18 mouse cellular contexts compared by ENCODE assay signal in the genomic region with DNA sequence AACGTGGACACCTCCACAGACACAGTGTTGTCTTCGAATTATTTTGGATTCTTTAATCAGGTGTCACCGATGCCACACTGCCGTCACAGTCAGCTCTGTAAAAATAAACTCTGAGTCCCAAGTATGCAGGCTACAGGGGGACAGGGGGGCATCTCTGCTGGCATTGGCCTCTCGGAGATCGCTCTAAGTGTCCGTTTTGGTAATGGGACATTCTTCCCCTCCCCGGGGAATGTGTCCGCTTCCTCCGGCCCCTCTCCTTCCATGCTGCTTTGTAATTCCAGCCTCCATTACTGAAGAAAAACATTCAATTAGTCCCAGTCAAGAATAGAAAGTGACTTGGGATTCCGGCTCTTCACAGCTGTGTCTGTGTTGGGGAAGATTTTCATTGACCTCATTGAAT.
DNase-seq lines count a peak whose midpoint lies in the region; ATAC-seq and TF ChIP-seq lines count a peak whose summit lies in the region.
"Had no signal": no experiment of that assay in that cellular context is flagged by ENCODE, and none has a peak within 500 bp of the region (broad histone marks: within the 10 kb centered on the region; RNA-seq: fewer than 3 reads in every experiment).

No protein-coding gene starts in this region.

- H3K27ac ChIP-seq in gastrocnemius, adult 2 months, result peak overlapping the region; percentile 95
- peak overlapping the region; percentile 96 to 98 for H3K27ac ChIP-seq in heart, embryonic 14.5 days (replicated peaks in 1 of 2; ENCODE audit: control insufficient read depth in 1 of 2, insufficient read depth in 1 of 2, low read depth in 2 of 2, low read length in 2 of 2)
- H3K27ac ChIP-seq: hindbrain, embryonic 15.5 days; macrophage; midbrain, embryonic 15.5 days had no signal

- DNase-seq in gastrocnemius, adult 2 months, result peak; percentile 36
- no peak for DNase-seq in gastrocnemius, postnatal 25 days
- DNase-seq in lung, postnatal 10 days, result peak; percentile 26
- DNase-seq in lung, adult 18-20 months, result no peak
- no peak for DNase-seq in adrenal gland, adult 8-10 months
- no peak for DNase-seq in frontal cortex, postnatal 10 days (ENCODE audit: low spot score in 2 of 2)
- DNase-seq in right cerebral cortex, postnatal 10 days (ENCODE audit: low spot score in 2 of 2), result no peak
- DNase-seq: kidney, adult 2 months; right cerebral cortex, postnatal 25 days had no signal

- no peak for ATAC-seq in heart, embryonic 14.5 days (ENCODE audit: insufficient number of reproducible peaks, insufficient read depth, low FRiP score, low read depth)
- ATAC-seq: activated CD4-positive, CD25-positive, alpha-beta regulatory T cell, adult 4 months; forebrain, embryonic 16.5 days; midbrain, embryonic 15.5 days had no signal

- no peaks in the 10 kb centered on the region for H3K9me3 ChIP-seq in heart, embryonic 14.5 days (ENCODE audit: control insufficient read depth, low read length)
- H3K9me3 ChIP-seq: hindbrain, embryonic 15.5 days; limb, embryonic 13.5 days; midbrain, embryonic 15.5 days had no signal

- TF ChIP-seq CTCF in gastrocnemius, adult 2 months (IDR thresholded peaks at IDR 0.05), result no peak

- H3K4me2 ChIP-seq in heart, embryonic 14.5 days (ENCODE audit: low read length), result peak overlapping the region; percentile 66
- H3K4me2 ChIP-seq: hindbrain, embryonic 15.5 days; limb, embryonic 13.5 days; midbrain, embryonic 15.5 days had no signal

- peak overlapping the region; percentile 14 for H3K9ac ChIP-seq in heart, embryonic 14.5 days (ENCODE audit: low read length)
- H3K9ac ChIP-seq: hindbrain, embryonic 15.5 days; limb, embryonic 13.5 days; midbrain, embryonic 15.5 days had no signal

- WGBS in heart, embryonic 14.5 days, result 31% methylated on average over 11 of the region's 11 CpGs

- intact Hi-C loops in gastrocnemius, adult 2 months (cut with DNase I), result loop anchor here (2.0 kb wide), 1 partner anchor 42 kb away; no protein-coding TSS in a partner anchor

- H3K4me1 ChIP-seq in heart, embryonic 14.5 days (ENCODE audit: control insufficient read depth in 2 of 2, insufficient read depth in 2 of 2, low read length in 2 of 2), result peaks cover 21 to 38% of the 10 kb centered on the region in 2 experiments

- H3K36me3 ChIP-seq in heart, embryonic 14.5 days (ENCODE audit: control insufficient read depth, insufficient read depth, low read length), result no peaks in the 10 kb centered on the region
- H3K36me3 ChIP-seq: hindbrain, embryonic 15.5 days; limb, embryonic 13.5 days; midbrain, embryonic 15.5 days had no signal

- H3K27me3 ChIP-seq in heart, embryonic 14.5 days (ENCODE audit: control insufficient read depth, insufficient read depth, low read length), result no peaks in the 10 kb centered on the region
- H3K27me3 ChIP-seq: hindbrain, embryonic 15.5 days; limb, embryonic 13.5 days; midbrain, embryonic 15.5 days had no signal

- peak overlapping the region; percentile 75 for H3K4me3 ChIP-seq in gastrocnemius, adult 2 months
- H3K4me3 ChIP-seq in heart, embryonic 14.5 days (ENCODE audit: control insufficient read depth in 1 of 2, insufficient read depth in 1 of 2, low read depth in 1 of 2, low read length in 2 of 2), result 0 out of 4 replicates have a peak overlapping the region, but pooled peaks of 1 of the 2 experiments have one; percentile 16
- H3K4me3 ChIP-seq: erythroblast, embryonic 14.5 days; hindbrain, embryonic 15.5 days; left cerebral cortex, adult 2 months; limb, embryonic 13.5 days; midbrain, embryonic 15.5 days had no signal

Comparison
In these comparisons a context has a peak if more than half of its experiments do, and no peak if none do; other contexts are left out.
1. DNase-seq: peak in gastrocnemius, adult 2 months (single experiment) and lung, postnatal 10 days (single experiment); none in gastrocnemius, postnatal 25 days (single experiment), lung, adult 18-20 months (0 of 2), adrenal gland, adult 8-10 months (single experiment), frontal cortex, postnatal 10 days (0 of 2) and right cerebral cortex, postnatal 10 days (0 of 2).